Mouse (Mus musculus): ENCODE results near the gene Vamp5. TPM values are rescaled to one million over a fixed set of nuclear protein-coding genes. Genes with fewer than 3 reads are reported as not detected.
A peak's percentile ranks its signal among the peaks of the same experiment; 100 is the strongest.

Vamp5 gene
- polyA plus RNA-seq, 1 experiment from 2014 or later: 15.9 TPM

DNA sequence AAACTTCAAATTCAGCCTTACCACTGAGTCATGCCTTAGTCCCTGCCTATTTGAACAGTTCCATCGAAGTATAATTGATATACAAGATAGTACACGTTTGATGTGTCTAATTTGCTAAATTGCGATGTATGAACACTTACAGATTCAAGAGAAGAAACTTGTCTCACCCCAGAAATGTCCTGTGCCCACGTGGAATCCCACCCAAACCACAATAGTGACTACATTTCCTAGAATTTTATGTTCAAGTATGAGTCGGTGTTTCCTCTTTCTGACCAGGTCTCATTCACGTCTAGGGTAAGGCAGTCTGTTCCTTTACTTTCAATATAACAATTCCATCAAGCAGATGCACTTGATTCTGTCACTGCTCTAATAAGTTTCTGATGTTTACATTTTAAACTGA, 34.6 kb downstream of the Vamp5 start:
- Histone ChIP-seq H3K4me1 (peaks cover 59% of the 10 kb centered on the region), H3K27me3 (replicated peaks; ENCODE audit: low read depth, poor library complexity, severe bottlenecking) (no peaks in the 10 kb centered on the region), H3K36me3 (replicated peaks) (peaks cover 37% of the 10 kb centered on the region), H3K4me3 (peak overlapping the region; percentile 72), H3K9me3 (no peaks in the 10 kb centered on the region), H3K27ac (replicated peaks) (peak overlapping the region; percentile 87; the same call in 1 of the 2 replicates)
- no peak for DNase-seq (ENCODE audit: low spot score)
- 48% methylated on average over 6 of the region's 6 CpGs for WGBS

- DNase-seq (ENCODE audit: low spot score): peak; percentile 91
- no peaks in the 10 kb centered on the region for H3K27me3 ChIP-seq (replicated peaks; ENCODE audit: low read depth, poor library complexity, severe bottlenecking)
- H3K36me3 ChIP-seq (replicated peaks): peaks cover 36% of the 10 kb centered on the region
- H3K4me3 ChIP-seq: peak within 1 kb of the TSS; percentile 72
- under 1% methylated on average over 30 of the region's 30 CpGs for WGBS
- peaks cover 64% of the 10 kb centered on the region for H3K4me1 ChIP-seq
- no peaks in the 10 kb centered on the region for H3K9me3 ChIP-seq
- H3K27ac ChIP-seq (replicated peaks): peak within 1 kb of the TSS; percentile 87
Measured at GRCm38 (mm10) chr6:72345074-72345567, 35.1 kb downstream of the Vamp5 start, which contains the start of gene Usp39. TSS of gene Usp39 (minus strand) at chr6:72345184.

- WGBS: under 1% methylated on average over 42 of the region's 42 CpGs
- peak overlapping the region; percentile 87 for H3K27ac ChIP-seq (replicated peaks)
- peaks cover 36% of the 10 kb centered on the region for H3K36me3 ChIP-seq (replicated peaks)
- no peaks in the 10 kb centered on the region for H3K9me3 ChIP-seq
- peak overlapping the region; percentile 72 for H3K4me3 ChIP-seq
- no peaks in the 10 kb centered on the region for H3K27me3 ChIP-seq (replicated peaks; ENCODE audit: low read depth, poor library complexity, severe bottlenecking)
- H3K4me1 ChIP-seq: peaks cover 68% of the 10 kb centered on the region
- DNase-seq (ENCODE audit: low spot score): no peak
Measured at GRCm38 (mm10) chr6:72344396-72345073, 35.7 kb downstream of the Vamp5 start.

DNA sequence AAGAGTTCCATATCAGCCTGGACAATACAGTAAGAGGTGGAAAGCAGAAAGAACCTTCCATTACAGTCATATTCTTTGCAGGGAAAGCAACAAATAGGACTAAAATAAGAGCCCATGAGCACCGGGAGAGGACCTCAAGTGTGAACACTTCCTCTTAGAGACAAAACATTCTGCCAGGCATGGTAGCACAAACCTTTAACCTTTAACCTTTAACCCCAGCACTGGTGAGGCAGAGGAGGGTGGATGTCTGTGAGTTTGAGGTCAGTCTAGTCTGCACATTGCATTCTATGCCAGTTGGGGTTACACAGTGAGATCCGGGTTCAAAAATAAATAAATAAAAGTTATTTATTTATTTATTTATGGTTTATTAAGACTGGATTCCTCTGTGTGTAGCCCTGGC, 39.8 kb downstream of the Vamp5 start:
- no peak for DNase-seq (ENCODE audit: low spot score)
- Histone ChIP-seq H3K4me3 (no peak overlapping the region), H3K27ac (replicated peaks) (no peak overlapping the region), H3K9me3 (no peaks in the 10 kb centered on the region), H3K27me3 (replicated peaks; ENCODE audit: low read depth, poor library complexity, severe bottlenecking) (no peaks in the 10 kb centered on the region), H3K36me3 (replicated peaks) (peaks cover 63% of the 10 kb centered on the region), H3K4me1 (peaks cover 37% of the 10 kb centered on the region)
- 50% methylated on average over 2 of the region's 2 CpGs for WGBS

GRCm38 (mm10) chr6:72333111-72333510, 47.2 kb downstream of the Vamp5 start:
- Histone ChIP-seq H3K27me3 (replicated peaks; ENCODE audit: low read depth, poor library complexity, severe bottlenecking) (no peaks in the 10 kb centered on the region), H3K4me1 (no peaks in the 10 kb centered on the region), H3K36me3 (replicated peaks) (peaks cover 99% of the 10 kb centered on the region), H3K9me3 (no peaks in the 10 kb centered on the region), H3K4me3 (no peak overlapping the region), H3K27ac (replicated peaks) (no peak overlapping the region)
- DNase-seq (ENCODE audit: low spot score): no peak
- WGBS: 73% methylated on average over 5 of the region's 5 CpGs

GRCm38 (mm10) chr6:72330133-72330532, 50.1 kb downstream of the Vamp5 start:
- H3K27ac ChIP-seq (replicated peaks): no peak overlapping the region
- H3K9me3 ChIP-seq: no peaks in the 10 kb centered on the region
- no peak overlapping the region for H3K4me3 ChIP-seq
- DNase-seq (ENCODE audit: low spot score): no peak
- 90% methylated on average over 4 of the region's 4 CpGs for WGBS
- H3K36me3 ChIP-seq (replicated peaks): peaks cover 99% of the 10 kb centered on the region
- H3K27me3 ChIP-seq (replicated peaks; ENCODE audit: low read depth, poor library complexity, severe bottlenecking): no peaks in the 10 kb centered on the region
- no peaks in the 10 kb centered on the region for H3K4me1 ChIP-seq

- H3K4me3 ChIP-seq: no peak overlapping the region
- no peaks in the 10 kb centered on the region for H3K4me1 ChIP-seq
- DNase-seq (ENCODE audit: low spot score): no peak
- H3K9me3 ChIP-seq: no peaks in the 10 kb centered on the region
- WGBS: 95% methylated on average over 5 of the region's 5 CpGs
- H3K27me3 ChIP-seq (replicated peaks; ENCODE audit: low read depth, poor library complexity, severe bottlenecking): no peaks in the 10 kb centered on the region
- peaks cover 99% of the 10 kb centered on the region for H3K36me3 ChIP-seq (replicated peaks)
- no peak overlapping the region for H3K27ac ChIP-seq (replicated peaks)
Measured at GRCm38 (mm10) chr6:72329019-72329418, 51.2 kb downstream of the Vamp5 start.

GRCm38 (mm10) chr6:72326274-72326673, 54.0 kb downstream of the Vamp5 start:
- Histone ChIP-seq H3K4me3 (no peak overlapping the region), H3K36me3 (replicated peaks) (peaks cover 99% of the 10 kb centered on the region), H3K27ac (replicated peaks) (no peak overlapping the region), H3K4me1 (no peaks in the 10 kb centered on the region), H3K9me3 (no peaks in the 10 kb centered on the region), H3K27me3 (replicated peaks; ENCODE audit: low read depth, poor library complexity, severe bottlenecking) (no peaks in the 10 kb centered on the region)
- 77% methylated on average over 6 of the region's 6 CpGs for WGBS
- no peak for DNase-seq (ENCODE audit: low spot score)

DNA sequence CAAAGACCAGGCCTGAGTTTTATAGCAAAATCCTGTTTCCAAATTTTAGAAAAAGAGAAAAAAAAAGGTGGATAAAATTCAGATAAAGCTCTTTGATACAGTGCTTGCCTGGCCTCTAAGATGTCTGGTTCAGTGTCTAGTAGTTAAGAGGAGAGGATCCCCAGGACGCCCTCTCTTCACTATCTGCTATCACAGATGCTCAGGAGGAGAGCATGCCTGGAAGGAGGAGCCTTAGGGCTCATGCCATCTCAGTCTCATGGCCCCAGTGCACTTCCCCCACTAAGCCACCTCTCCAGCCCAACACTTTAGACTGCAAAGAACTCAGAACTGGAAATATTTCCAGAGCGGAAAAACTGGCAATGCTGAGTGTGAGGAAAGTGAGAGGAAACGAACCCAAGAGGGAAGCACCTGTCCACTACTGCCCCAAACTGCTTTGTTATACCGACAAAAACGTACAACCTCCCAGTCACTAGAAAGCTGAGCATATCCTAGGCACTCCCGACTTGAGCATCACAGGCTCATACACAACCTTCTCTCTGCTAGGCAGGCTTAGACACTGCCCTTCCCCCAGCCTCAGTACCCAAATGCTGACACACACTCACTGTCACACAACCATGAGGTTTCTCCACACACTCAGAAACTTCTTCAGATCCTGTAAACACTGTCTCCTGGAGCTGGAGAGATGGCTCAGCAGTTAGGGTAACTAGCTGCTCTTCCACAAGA, 56.3 kb downstream of the Vamp5 start:
- Histone ChIP-seq H3K9me3 (no peaks in the 10 kb centered on the region), H3K4me1 (no peaks in the 10 kb centered on the region), H3K36me3 (replicated peaks) (peaks cover 100% of the 10 kb centered on the region), H3K27ac (replicated peaks) (no peak overlapping the region), H3K27me3 (replicated peaks; ENCODE audit: low read depth, poor library complexity, severe bottlenecking) (no peaks in the 10 kb centered on the region), H3K4me3 (no peak overlapping the region)
- WGBS: 93% methylated on average over 6 of the region's 6 CpGs
- DNase-seq (ENCODE audit: low spot score): no peak

DNA sequence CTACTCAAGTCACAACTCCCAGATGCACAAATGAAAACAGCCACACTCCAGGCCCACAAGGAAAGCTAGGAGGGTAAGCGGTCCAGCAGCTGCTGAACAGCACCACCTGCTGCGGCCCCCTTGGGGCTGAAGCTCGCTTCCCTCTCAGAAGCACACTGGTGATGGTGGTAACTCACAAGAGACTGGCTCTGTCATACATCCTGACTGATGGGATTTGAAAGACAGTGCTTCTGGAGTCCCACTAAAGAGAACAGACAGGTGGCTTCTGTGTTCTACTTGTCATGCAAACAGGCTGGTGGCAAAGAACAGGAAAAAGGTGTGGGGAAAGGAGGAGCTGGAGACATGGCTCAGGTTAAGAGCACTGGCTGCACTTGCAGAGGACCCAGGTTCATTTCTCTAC, 57.3 kb downstream of the Vamp5 start:
- H3K27me3 ChIP-seq (replicated peaks; ENCODE audit: low read depth, poor library complexity, severe bottlenecking): no peaks in the 10 kb centered on the region
- H3K36me3 ChIP-seq (replicated peaks): peaks cover 100% of the 10 kb centered on the region

GRCm38 (mm10) chr6:72319019-72319418, 61.2 kb downstream of the Vamp5 start:
- Histone ChIP-seq H3K36me3 (replicated peaks) (peaks cover 97% of the 10 kb centered on the region), H3K4me3 (no peak overlapping the region), H3K9me3 (no peaks in the 10 kb centered on the region), H3K4me1 (no peaks in the 10 kb centered on the region), H3K27ac (replicated peaks) (no peak overlapping the region), H3K27me3 (replicated peaks; ENCODE audit: low read depth, poor library complexity, severe bottlenecking) (no peaks in the 10 kb centered on the region)
- 86% methylated on average over 11 of the region's 11 CpGs for WGBS
- DNase-seq (ENCODE audit: low spot score): no peak

More for the DNA sequence above, 57.3 kb downstream of the Vamp5 start:
- Histone ChIP-seq H3K27ac (replicated peaks) (no peak overlapping the region), H3K9me3 (no peaks in the 10 kb centered on the region), H3K4me3 (no peak overlapping the region), H3K4me1 (no peaks in the 10 kb centered on the region)
- no peak for DNase-seq (ENCODE audit: low spot score)
- 93% methylated on average over 3 of the region's 3 CpGs for WGBS
